Mouse (Mus musculus): ENCODE measurements around the gene Tmcc3.

DNA sequence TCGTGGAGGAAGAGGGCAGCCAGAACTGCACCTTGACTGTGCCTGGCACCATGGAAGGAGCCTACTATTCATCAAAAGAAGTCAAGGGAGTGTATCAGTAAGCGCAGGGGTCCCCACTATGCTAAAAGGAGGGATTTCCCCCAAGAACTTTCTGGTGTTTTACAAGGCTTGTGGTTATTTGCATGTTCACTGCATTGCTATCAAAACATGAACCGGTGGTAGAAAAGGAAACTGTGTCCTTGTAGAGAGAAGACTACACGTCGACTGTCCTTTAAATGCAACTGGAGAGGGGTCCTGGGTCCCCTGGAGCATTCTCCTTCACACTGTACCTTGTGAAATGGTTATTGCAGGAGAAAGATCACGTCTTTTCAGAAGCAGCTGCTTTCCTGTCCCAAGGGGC is 71.8 kb downstream of the Tmcc3 start:
- no peak for TF ChIP-seq POLR2A (IDR thresholded peaks at IDR 0.05; ENCODE audit: insufficient read depth, low read depth, low read length)
- no peak for TF ChIP-seq CTCF (IDR thresholded peaks at IDR 0.05; ENCODE audit: insufficient read depth, low read depth, low read length)
